Mouse (Mus musculus): ENCODE data around the gene Lce3f. TPM values are rescaled to one million over a fixed set of nuclear protein-coding genes. Genes with fewer than 3 reads are reported as not detected.

The Lce3f gene
- polyA plus RNA-seq (2012; fragmentation: generic; extraction: Trizol), result not detected
- long read RNA-seq, experiment 1, result 0 reads
- long read RNA-seq, experiment 2, result 0 reads

DNA sequence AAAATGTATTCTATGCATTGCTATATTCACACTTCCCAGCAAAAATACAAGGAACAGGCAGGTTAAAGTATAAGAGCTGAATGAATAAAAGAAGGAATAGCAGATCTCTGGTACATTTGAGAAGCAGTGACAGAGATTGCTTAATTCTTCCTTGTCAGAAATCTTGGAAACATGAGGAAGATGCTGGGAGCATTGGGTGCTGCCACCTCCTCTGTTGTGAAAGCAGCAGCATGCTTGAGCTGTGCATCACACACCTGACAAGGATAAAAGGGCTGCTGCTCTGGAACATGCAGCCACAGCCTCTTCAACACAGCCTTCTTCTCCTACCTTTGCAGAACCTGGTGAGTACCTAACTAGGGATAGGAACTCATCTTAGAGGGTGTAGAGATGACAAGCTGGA, at the start of gene Lce3f:
Gene Lce3f (plus strand): TSS at position 301 of the 400 bp plus-strand sequence.
- Histone ChIP-seq H3K79me3 (ENCODE audit: low read depth) (no peaks in the 10 kb centered on the region), H3K4me3 (ENCODE audit: insufficient read depth, poor library complexity, severe bottlenecking) (no peak within 1 kb of the TSS), H3K79me2 (ENCODE audit: control insufficient read depth, insufficient read depth) (no peaks in the 10 kb centered on the region), H3K36me3 (ENCODE audit: control insufficient read depth, insufficient read depth) (no peaks in the 10 kb centered on the region), H3ac (ENCODE audit: control insufficient read depth, insufficient read length, low read depth) (no peak within 1 kb of the TSS), H3K27me3 (ENCODE audit: control insufficient read depth, insufficient read depth, insufficient read length) (no peaks in the 10 kb centered on the region)
- TF ChIP-seq MYOG (IDR thresholded peaks at IDR 0.05; ENCODE audit: control insufficient read depth, extremely low read depth, insufficient read length), result no peak
- no peak for TF ChIP-seq USF1 (IDR thresholded peaks at IDR 0.05; ENCODE audit: low read depth)
- no peak for TF ChIP-seq FOSL1 (IDR thresholded peaks at IDR 0.05; ENCODE audit: insufficient read depth, low read length, poor library complexity, severe bottlenecking)
- no peak for TF ChIP-seq MYOD1 (IDR thresholded peaks at IDR 0.05; ENCODE audit: control insufficient read depth, insufficient read length, low read depth)
- TF ChIP-seq CEBPB (IDR thresholded peaks at IDR 0.05; ENCODE audit: low read depth), result no peak
- no peak for TF ChIP-seq CTCF (IDR thresholded peaks at IDR 0.05; ENCODE audit: control insufficient read depth, insufficient read depth, insufficient read length)
- TF ChIP-seq MAX (IDR thresholded peaks at IDR 0.05), result no peak

DNA sequence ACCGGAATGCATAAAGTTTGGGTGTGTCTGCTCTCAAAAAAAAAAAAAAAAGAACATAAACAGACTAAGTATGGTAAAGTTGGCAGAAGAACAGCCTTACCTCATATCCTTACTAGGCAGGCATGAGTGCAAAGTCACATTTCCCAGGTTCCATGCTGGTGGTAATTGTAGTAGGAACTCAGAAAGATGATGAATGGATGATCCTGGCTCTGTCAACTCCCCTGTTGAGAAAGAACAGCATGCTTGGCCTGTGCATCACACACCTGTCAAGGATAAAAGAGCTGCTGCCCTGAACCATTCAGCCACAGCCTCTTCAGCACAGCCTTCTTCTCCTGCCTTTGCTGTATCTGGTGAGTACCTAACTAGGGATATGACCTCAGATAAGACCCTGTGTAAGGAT, 47.8 kb upstream of the Lce3f start, which contains the start of gene Lce3c:
Gene Lce3c (plus strand): TSS at position 301 of the 400 bp plus-strand sequence.
- H3K79me2 ChIP-seq (ENCODE audit: control insufficient read depth, insufficient read depth), result no peaks in the 10 kb centered on the region
- H3K27me3 ChIP-seq (ENCODE audit: control insufficient read depth, insufficient read depth, insufficient read length), result no peaks in the 10 kb centered on the region
- no peak within 1 kb of the TSS for H3K4me3 ChIP-seq (ENCODE audit: insufficient read depth, poor library complexity, severe bottlenecking)
- H3K36me3 ChIP-seq (ENCODE audit: control insufficient read depth, insufficient read depth), result no peaks in the 10 kb centered on the region
- TF ChIP-seq MYOG (IDR thresholded peaks at IDR 0.05; ENCODE audit: control insufficient read depth, extremely low read depth, insufficient read length), result no peak
- no peak for TF ChIP-seq CEBPB (IDR thresholded peaks at IDR 0.05; ENCODE audit: low read depth)
- no peak for TF ChIP-seq FOSL1 (IDR thresholded peaks at IDR 0.05; ENCODE audit: insufficient read depth, low read length, poor library complexity, severe bottlenecking)
- TF ChIP-seq USF1 (IDR thresholded peaks at IDR 0.05; ENCODE audit: low read depth), result no peak
- no peak for TF ChIP-seq MAX (IDR thresholded peaks at IDR 0.05)
- no peak for TF ChIP-seq CTCF (IDR thresholded peaks at IDR 0.05; ENCODE audit: control insufficient read depth, insufficient read depth, insufficient read length)
- TF ChIP-seq MYOD1 (IDR thresholded peaks at IDR 0.05; ENCODE audit: control insufficient read depth, insufficient read length, low read depth), result no peak
- H3K79me3 ChIP-seq (ENCODE audit: low read depth), result no peaks in the 10 kb centered on the region
- no peak within 1 kb of the TSS for H3ac ChIP-seq (ENCODE audit: control insufficient read depth, insufficient read length, low read depth)

DNA sequence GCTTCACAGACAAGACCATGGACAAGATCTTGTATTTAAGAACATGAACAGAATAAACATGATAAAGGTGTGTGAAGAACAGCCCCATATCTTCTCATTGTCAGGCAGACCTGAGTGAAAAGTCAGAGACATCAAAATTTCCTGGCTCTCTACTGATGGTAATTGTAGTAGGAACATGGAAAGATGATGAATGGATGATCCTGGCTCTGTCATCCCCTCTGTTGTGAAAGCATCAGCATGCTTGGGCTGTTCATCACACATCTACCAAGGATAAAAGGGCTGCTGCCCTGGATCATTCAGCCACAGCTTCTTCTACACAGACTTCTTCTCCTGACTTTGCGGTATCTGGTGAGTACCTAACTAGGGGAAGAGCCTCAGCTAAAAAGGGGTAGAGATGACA, 34.9 kb upstream of the Lce3f start, which contains the start of gene Lce3d:
Gene Lce3d (plus strand): TSS at position 301 of the 400 bp plus-strand sequence.
- no peak within 1 kb of the TSS for H3ac ChIP-seq (ENCODE audit: control insufficient read depth, insufficient read length, low read depth)
- H3K27me3 ChIP-seq (ENCODE audit: control insufficient read depth, insufficient read depth, insufficient read length), result no peaks in the 10 kb centered on the region
- no peaks in the 10 kb centered on the region for H3K79me3 ChIP-seq (ENCODE audit: low read depth)
- H3K4me3 ChIP-seq (ENCODE audit: insufficient read depth, poor library complexity, severe bottlenecking), result no peak within 1 kb of the TSS
- H3K79me2 ChIP-seq (ENCODE audit: control insufficient read depth, insufficient read depth), result no peaks in the 10 kb centered on the region
- no peak for TF ChIP-seq MYOG (IDR thresholded peaks at IDR 0.05; ENCODE audit: control insufficient read depth, extremely low read depth, insufficient read length)
- no peak for TF ChIP-seq USF1 (IDR thresholded peaks at IDR 0.05; ENCODE audit: low read depth)
- TF ChIP-seq CEBPB (IDR thresholded peaks at IDR 0.05; ENCODE audit: low read depth), result no peak
- no peaks in the 10 kb centered on the region for H3K36me3 ChIP-seq (ENCODE audit: control insufficient read depth, insufficient read depth)

DNA sequence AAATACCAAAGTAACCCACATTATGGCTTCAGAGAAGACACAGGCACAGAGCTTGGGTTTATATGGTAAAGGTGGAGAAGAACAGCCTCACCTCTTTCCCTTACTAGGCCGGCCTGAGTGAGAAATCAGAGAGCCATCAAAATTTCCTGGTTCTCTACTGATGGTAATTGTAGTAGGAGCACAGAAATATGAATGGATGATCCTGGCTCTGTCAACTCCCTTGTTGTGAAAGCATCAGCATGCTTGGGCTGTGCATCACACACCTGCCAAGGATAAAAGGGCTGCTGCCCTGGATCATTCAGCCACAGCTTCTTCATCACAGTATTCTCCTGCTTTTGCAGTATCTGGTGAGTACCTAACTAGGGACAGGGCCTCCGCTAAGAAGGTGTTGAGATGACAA, 25.3 kb upstream of the Lce3f start, which contains the start of gene Lce3e:
Gene Lce3e (plus strand): TSS at position 301 of the 400 bp plus-strand sequence.
- TF ChIP-seq CEBPB (IDR thresholded peaks at IDR 0.05; ENCODE audit: low read depth), result no peak
- TF ChIP-seq USF1 (IDR thresholded peaks at IDR 0.05; ENCODE audit: low read depth), result no peak
- TF ChIP-seq CTCF (IDR thresholded peaks at IDR 0.05; ENCODE audit: control insufficient read depth, insufficient read depth, insufficient read length), result no peak
- TF ChIP-seq MAX (IDR thresholded peaks at IDR 0.05), result no peak
- no peak for TF ChIP-seq FOSL1 (IDR thresholded peaks at IDR 0.05; ENCODE audit: insufficient read depth, low read length, poor library complexity, severe bottlenecking)
- no peaks in the 10 kb centered on the region for H3K36me3 ChIP-seq (ENCODE audit: control insufficient read depth, insufficient read depth)
- no peaks in the 10 kb centered on the region for H3K79me2 ChIP-seq (ENCODE audit: control insufficient read depth, insufficient read depth)

DNA sequence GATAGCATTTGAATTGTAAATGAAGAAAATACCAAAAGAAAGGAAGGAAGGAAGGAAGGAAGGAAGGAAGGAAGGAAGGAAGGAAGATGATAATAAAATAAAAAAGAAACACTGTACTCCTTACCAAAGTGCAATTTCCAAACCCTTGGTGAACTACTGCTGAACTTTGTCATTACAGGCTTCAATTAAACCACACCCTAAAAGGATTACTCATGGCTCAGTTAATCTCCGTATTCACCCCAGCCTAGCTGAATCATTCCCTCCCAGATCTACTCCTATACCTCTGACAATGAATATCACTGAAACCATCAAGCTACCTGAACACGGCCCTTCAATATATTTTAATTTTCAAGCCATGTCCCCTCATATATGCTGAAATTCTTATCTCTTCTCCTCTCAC, 13.5 kb upstream of the Lce3f start:
- H3K79me2 ChIP-seq (ENCODE audit: control insufficient read depth, insufficient read depth), result no peaks in the 10 kb centered on the region
- H3K27me3 ChIP-seq (ENCODE audit: control insufficient read depth, insufficient read depth, insufficient read length), result no peaks in the 10 kb centered on the region
- H3K79me3 ChIP-seq (ENCODE audit: low read depth), result no peaks in the 10 kb centered on the region
- no peak overlapping the region for H3K4me3 ChIP-seq (ENCODE audit: insufficient read depth, poor library complexity, severe bottlenecking)
- no peaks in the 10 kb centered on the region for H3K36me3 ChIP-seq (ENCODE audit: control insufficient read depth, insufficient read depth)
- H3ac ChIP-seq (ENCODE audit: control insufficient read depth, insufficient read length, low read depth), result no peak overlapping the region
- TF ChIP-seq MYOG (IDR thresholded peaks at IDR 0.05; ENCODE audit: control insufficient read depth, extremely low read depth, insufficient read length), result no peak
- TF ChIP-seq FOSL1 (IDR thresholded peaks at IDR 0.05; ENCODE audit: insufficient read depth, low read length, poor library complexity, severe bottlenecking), result no peak
- no peak for TF ChIP-seq USF1 (IDR thresholded peaks at IDR 0.05; ENCODE audit: low read depth)
- no peak for TF ChIP-seq CTCF (IDR thresholded peaks at IDR 0.05; ENCODE audit: control insufficient read depth, insufficient read depth, insufficient read length)
- no peak for TF ChIP-seq MAX (IDR thresholded peaks at IDR 0.05)
- TF ChIP-seq MYOD1 (IDR thresholded peaks at IDR 0.05; ENCODE audit: control insufficient read depth, insufficient read length, low read depth), result no peak
- TF ChIP-seq CEBPB (IDR thresholded peaks at IDR 0.05; ENCODE audit: low read depth), result no peak

More for the DNA sequence above, 25.3 kb upstream of the Lce3f start, which contains the start of gene Lce3e:
- H3K27me3 ChIP-seq (ENCODE audit: control insufficient read depth, insufficient read depth, insufficient read length), result no peaks in the 10 kb centered on the region
- no peak within 1 kb of the TSS for H3ac ChIP-seq (ENCODE audit: control insufficient read depth, insufficient read length, low read depth)
- no peaks in the 10 kb centered on the region for H3K79me3 ChIP-seq (ENCODE audit: low read depth)
- no peak within 1 kb of the TSS for H3K4me3 ChIP-seq (ENCODE audit: insufficient read depth, poor library complexity, severe bottlenecking)

DNA sequence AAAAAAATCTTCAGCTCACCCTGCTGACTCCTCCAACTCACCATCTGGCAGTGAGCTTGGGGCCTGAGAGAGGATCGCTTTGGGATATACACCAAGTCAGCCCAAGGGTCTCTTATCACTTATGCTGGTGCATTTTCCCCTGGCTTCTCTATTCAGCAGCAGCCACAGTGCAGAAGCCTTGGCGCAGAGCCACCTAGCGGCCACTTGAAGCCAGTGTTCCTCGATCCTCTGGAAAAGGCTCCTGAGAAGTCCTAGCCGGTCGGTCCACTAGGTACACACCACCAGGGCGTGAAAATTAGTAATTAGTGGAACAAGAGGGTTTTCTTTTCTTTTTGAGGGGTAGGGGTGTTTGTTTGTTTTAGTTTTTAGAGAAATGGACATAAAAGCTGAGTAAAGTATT, 6.7 kb downstream of the Lce3f start:
- Histone ChIP-seq H3K36me3 (ENCODE audit: control insufficient read depth, insufficient read depth) (no peaks in the 10 kb centered on the region), H3K79me3 (ENCODE audit: low read depth) (no peaks in the 10 kb centered on the region), H3ac (ENCODE audit: control insufficient read depth, insufficient read length, low read depth) (no peak overlapping the region), H3K4me3 (ENCODE audit: insufficient read depth, poor library complexity, severe bottlenecking) (no peak overlapping the region), H3K27me3 (ENCODE audit: control insufficient read depth, insufficient read depth, insufficient read length) (no peaks in the 10 kb centered on the region), H3K79me2 (ENCODE audit: control insufficient read depth, insufficient read depth) (no peaks in the 10 kb centered on the region)
- TF ChIP-seq CTCF (IDR thresholded peaks at IDR 0.05; ENCODE audit: control insufficient read depth, insufficient read depth, insufficient read length), result peak; percentile 46
- TF ChIP-seq USF1 (IDR thresholded peaks at IDR 0.05; ENCODE audit: low read depth), result no peak

Data from C2C12 (cell line).